Mouse (Mus musculus) embryonic fibroblast, embryonic 13.5 days (primary cell): ENCODE results near the gene Ugt1a9. TPM values are rescaled to one million over a fixed set of nuclear protein-coding genes. Genes with fewer than 3 reads are reported as not detected.
"Not testable (repeated sequence)": the region's sequence is repeated elsewhere in the genome, so short reads cannot be mapped to it uniquely, and the experiment has no call there.

ENCODE experiments used
- H3K27ac ChIP-seq: 2 replicates; pipeline ENCODE4 v1.5.1; 2012; ENCODE audit warnings: low read length, control low read depth, inconsistent platforms; ENCODE audit not compliant: insufficient read depth
- H3K4me1 ChIP-seq: 2 replicates; pipeline ENCODE4 v1.6.1; 2011; ENCODE audit warnings: low read length; ENCODE audit not compliant: control insufficient read depth, insufficient read depth
- H3K4me3 ChIP-seq: 2 replicates; pipeline ENCODE4 v1.5.1; 2011; ENCODE audit warnings: mild to moderate bottlenecking, control low read depth, low read length; ENCODE audit not compliant: insufficient read depth
- CTCF ChIP-seq: IDR thresholded peaks from 2 replicates; pipeline ENCODE4 v1.5.1; 2011; ENCODE audit warnings: mild to moderate bottlenecking, control low read depth, low read length, moderate library complexity, borderline replicate concordance; ENCODE audit not compliant: insufficient read depth
- POLR2A ChIP-seq: IDR thresholded peaks from 2 replicates; pipeline ENCODE4 v1.6.1; 2011; ENCODE audit warnings: low read depth, mild to moderate bottlenecking, control low read depth, low read length, moderate library complexity
- polyA plus RNA-seq: library from polyadenylated mRNA; stranded (reverse); fragments of >200 nt; gene quantifications from 2 replicates; pipeline ENCODE4 v1.2.4, GENCODE M21; 2011; ENCODE audit warnings: low read depth; ENCODE audit not compliant: missing spikeins, insufficient read length

Gene Ugt1a9
- polyA plus RNA-seq, 1 experiment = not detected

DNA sequence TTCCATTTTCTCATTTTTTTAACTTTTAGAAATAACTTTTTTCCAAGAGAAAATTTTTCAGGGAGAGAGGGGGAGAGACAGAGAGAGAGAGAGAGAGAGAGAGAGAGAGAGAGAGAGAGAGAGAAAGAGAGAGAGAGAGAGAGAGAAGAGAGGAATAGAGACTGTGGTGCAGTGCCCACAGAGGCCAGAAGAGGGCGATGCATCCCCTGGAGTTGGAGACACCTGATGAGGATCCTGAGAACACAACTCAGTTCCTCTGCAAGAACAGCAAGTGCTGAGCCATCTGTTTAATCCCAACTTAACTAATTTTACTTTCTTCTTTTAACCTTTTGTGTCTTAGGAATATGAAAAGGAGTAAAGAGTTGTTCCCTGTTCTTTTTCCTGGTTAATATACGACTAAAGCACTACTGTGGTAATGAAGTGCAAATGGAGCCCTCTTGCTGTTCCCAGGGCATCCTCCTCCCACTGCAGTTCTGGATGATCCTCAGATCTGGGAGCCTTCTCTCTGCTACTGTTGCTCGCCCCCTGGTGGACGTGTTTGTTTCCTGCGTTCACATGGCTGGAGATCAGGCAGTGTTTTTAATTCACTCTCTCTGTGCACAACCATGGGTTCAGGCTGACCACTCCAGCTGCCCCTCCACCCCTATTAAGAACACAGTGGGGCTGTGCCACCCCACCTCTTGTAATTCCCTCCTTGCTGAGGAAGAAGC lies 73.5 kb downstream of the Ugt1a9 start:
- H3K27ac ChIP-seq = not testable (repeated sequence)
- TF ChIP-seq CTCF = peak; percentile 40; the same call in 1 of the 2 replicates

GRCm38 (mm10) chr1:88145278-88145677 lies 74.7 kb downstream of the Ugt1a9 start:
- H3K4me1 ChIP-seq, H3K27ac ChIP-seq, H3K4me3 ChIP-seq: not testable (repeated sequence)

More for the DNA sequence above, 73.5 kb downstream of the Ugt1a9 start:
- not testable (repeated sequence) for H3K4me1 ChIP-seq, H3K4me3 ChIP-seq

GRCm38 (mm10) chr1:88150133-88150532 lies 79.5 kb downstream of the Ugt1a9 start:
- not testable (repeated sequence) for H3K4me1 ChIP-seq, H3K4me3 ChIP-seq, H3K27ac ChIP-seq
- 0 out of 2 replicates have a peak, but pooled peaks have one; percentile 4 for TF ChIP-seq CTCF

DNA sequence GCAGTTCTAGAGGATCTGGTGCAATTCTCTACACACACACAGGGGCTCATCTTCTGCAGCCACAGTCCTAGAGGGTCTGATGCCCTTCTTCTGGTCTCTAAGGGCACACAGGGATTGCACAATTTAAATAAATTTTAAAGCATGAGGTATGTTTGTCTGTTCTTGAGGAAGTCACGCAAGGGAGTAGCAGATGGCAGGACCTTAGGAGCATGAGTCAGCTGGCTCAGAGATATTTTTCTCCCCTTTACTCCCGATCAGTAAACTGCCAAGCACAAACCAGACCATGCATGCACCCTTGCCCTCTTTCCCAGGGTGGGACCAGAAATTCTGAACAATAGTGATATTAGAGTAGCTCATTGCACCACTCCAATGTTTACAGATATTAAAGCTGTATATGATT lies 87.8 kb downstream of the Ugt1a9 start:
- Histone ChIP-seq H3K4me1 (no peaks in the 10 kb centered on the region), H3K4me3 (no peak overlapping the region), H3K27ac (no peak overlapping the region)
- no peak for TF ChIP-seq CTCF
- no peak for TF ChIP-seq POLR2A

DNA sequence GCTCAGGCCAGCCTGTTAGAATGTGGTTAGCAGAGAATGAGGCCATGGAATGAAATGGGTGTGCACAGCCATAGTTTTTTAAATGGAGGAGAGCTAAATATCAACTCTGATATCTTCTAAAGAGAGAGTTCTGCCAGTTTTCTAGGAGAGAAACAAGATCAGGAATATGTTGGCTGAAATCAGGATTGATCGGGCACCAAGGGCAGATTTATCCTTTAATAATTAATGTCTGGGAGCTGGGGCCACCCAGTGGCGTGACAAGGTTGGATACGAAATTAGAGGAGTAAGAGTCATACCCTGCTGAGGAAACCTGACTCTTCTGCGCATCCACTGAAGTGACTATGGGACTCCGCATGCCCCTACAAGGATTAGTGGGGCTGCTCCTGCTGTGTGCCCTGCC lies 95.1 kb downstream of the Ugt1a9 start, which contains the start of gene Ugt1a5:
Gene Ugt1a5 (plus strand): TSS at position 302 of the 400 bp plus-strand sequence.
- H3K27ac ChIP-seq = no peak within 1 kb of the TSS
- H3K4me1 ChIP-seq = no peaks in the 10 kb centered on the region
- H3K4me3 ChIP-seq = no peak within 1 kb of the TSS
- no peak for TF ChIP-seq CTCF
- no peak for TF ChIP-seq POLR2A

GRCm38 (mm10) chr1:88172190-88172589 lies 101.6 kb downstream of the Ugt1a9 start:
- H3K4me3 ChIP-seq, H3K27ac ChIP-seq, H3K4me1 ChIP-seq: not testable (repeated sequence)

GRCm38 (mm10) chr1:88179657-88180056 lies 109.1 kb downstream of the Ugt1a9 start:
- TF ChIP-seq POLR2A (no peak), CTCF (no peak)
- Histone ChIP-seq H3K4me3 (no peak overlapping the region), H3K4me1 (no peaks in the 10 kb centered on the region), H3K27ac (no peak overlapping the region)

GRCm38 (mm10) chr1:88186325-88186935 lies 115.8 kb downstream of the Ugt1a9 start:
- no peak for TF ChIP-seq CTCF
- no peak for TF ChIP-seq POLR2A
- Histone ChIP-seq H3K27ac (no peak overlapping the region), H3K4me3 (no peak overlapping the region)

GRCm38 (mm10) chr1:88192136-88192535 lies 121.5 kb downstream of the Ugt1a9 start:
- Histone ChIP-seq H3K4me1 (no peaks in the 10 kb centered on the region), H3K4me3 (no peak overlapping the region), H3K27ac (no peak overlapping the region)
- TF ChIP-seq CTCF (no peak), POLR2A (no peak)

More at GRCm38 (mm10) chr1:88186325-88186935, 115.8 kb downstream of the Ugt1a9 start:
- H3K4me1 ChIP-seq = no peaks in the 10 kb centered on the region

GRCm38 (mm10) chr1:88195687-88196086 lies 125.1 kb downstream of the Ugt1a9 start:
- Histone ChIP-seq H3K4me1 (no peaks in the 10 kb centered on the region), H3K4me3 (no peak overlapping the region), H3K27ac (no peak overlapping the region)
- no peak for TF ChIP-seq POLR2A
- TF ChIP-seq CTCF = no peak

GRCm38 (mm10) chr1:88197443-88197842 lies 126.8 kb downstream of the Ugt1a9 start:
- TF ChIP-seq POLR2A (no peak), CTCF (no peak)

More at GRCm38 (mm10) chr1:88197443-88197842, 126.8 kb downstream of the Ugt1a9 start:
- Histone ChIP-seq H3K4me3 (no peak overlapping the region), H3K27ac (no peak overlapping the region), H3K4me1 (no peaks in the 10 kb centered on the region)
